Mouse (Mus musculus): ENCODE data around the gene Mettl17. TPM values are rescaled to one million over a fixed set of nuclear protein-coding genes. Genes with fewer than 3 reads are reported as not detected.
"Not testable (repeated sequence)": the region's sequence is repeated elsewhere in the genome, so short reads cannot be mapped to it uniquely, and the experiment has no call there.

The Mettl17 gene
- 30.6 and 36.5 TPM in 2 replicates for polyA plus RNA-seq (2014; fragmentation: Nextera tagmentation; extraction: Ambion mirVana)

GRCm38 (mm10) chr14:51884598-51885331 is at the start of gene Mettl17:
Gene Mettl17 (plus strand): TSS chr14:51884842.
- ATAC-seq (ENCODE audit: low read depth) = peak; percentile 98
- no peaks in the 10 kb centered on the region for H3K9me3 ChIP-seq (ENCODE audit: control insufficient read depth, low read length)
- peak; percentile 99 for DNase-seq (ENCODE audit: low spot score)
- peaks cover 8% of the 10 kb centered on the region; the same call in 1 of the 2 replicates for H3K4me1 ChIP-seq (ENCODE audit: control insufficient read depth, insufficient read depth, low read length)
- peak within 1 kb of the TSS; percentile 74 for H3K27ac ChIP-seq (replicated peaks; ENCODE audit: low read depth, low read length)
- WGBS = under 1% methylated on average over 43 of the region's 43 CpGs
- H3K36me3 ChIP-seq (ENCODE audit: control insufficient read depth, insufficient read depth, low read length) = peaks cover 33% of the 10 kb centered on the region
- H3K27me3 ChIP-seq (replicated peaks; ENCODE audit: control insufficient read depth, insufficient read depth, low read length) = no peaks in the 10 kb centered on the region
- H3K4me3 ChIP-seq (ENCODE audit: low read depth, low read length) = peak within 1 kb of the TSS; percentile 79
- peak within 1 kb of the TSS; percentile 74 for H3K4me2 ChIP-seq (ENCODE audit: low read depth, low read length)
- H3K9ac ChIP-seq (ENCODE audit: low read depth, low read length) = peak within 1 kb of the TSS; percentile 71

GRCm38 (mm10) chr14:51838480-51838879 is 46.2 kb upstream of the Mettl17 start:
- not testable (repeated sequence) for DNase-seq (ENCODE audit: low spot score)

GRCm38 (mm10) chr14:51842250-51842649 is 42.4 kb upstream of the Mettl17 start:
- H3K9ac ChIP-seq (ENCODE audit: low read depth, low read length) = no peak overlapping the region
- ATAC-seq (ENCODE audit: low read depth) (no peak), DNase-seq (ENCODE audit: low spot score) (no peak)
- no peak overlapping the region for H3K4me3 ChIP-seq (ENCODE audit: low read depth, low read length)
- no peaks in the 10 kb centered on the region for H3K27me3 ChIP-seq (replicated peaks; ENCODE audit: control insufficient read depth, insufficient read depth, low read length)
- no peaks in the 10 kb centered on the region for H3K36me3 ChIP-seq (ENCODE audit: control insufficient read depth, insufficient read depth, low read length)
- H3K4me1 ChIP-seq (ENCODE audit: control insufficient read depth, insufficient read depth, low read length) = no peaks in the 10 kb centered on the region
- no peak overlapping the region for H3K27ac ChIP-seq (replicated peaks; ENCODE audit: low read depth, low read length)
- WGBS = 71% methylated on average over 1 of the region's 1 CpGs
- no peak overlapping the region for H3K4me2 ChIP-seq (ENCODE audit: low read depth, low read length)
- no peaks in the 10 kb centered on the region for H3K9me3 ChIP-seq (ENCODE audit: control insufficient read depth, low read length)

More at GRCm38 (mm10) chr14:51838480-51838879, 46.2 kb upstream of the Mettl17 start:
- H3K36me3 ChIP-seq (ENCODE audit: control insufficient read depth, insufficient read depth, low read length); H3K4me1 ChIP-seq (ENCODE audit: control insufficient read depth, insufficient read depth, low read length); H3K9me3 ChIP-seq (ENCODE audit: control insufficient read depth, low read length); H3K27ac ChIP-seq (replicated peaks; ENCODE audit: low read depth, low read length); H3K9ac ChIP-seq (ENCODE audit: low read depth, low read length); H3K27me3 ChIP-seq (replicated peaks; ENCODE audit: control insufficient read depth, insufficient read depth, low read length); H3K4me2 ChIP-seq (ENCODE audit: low read depth, low read length); ATAC-seq (ENCODE audit: low read depth); H3K4me3 ChIP-seq (ENCODE audit: low read depth, low read length): not testable (repeated sequence)
- WGBS = 29% methylated on average over 2 of the region's 2 CpGs

- WGBS = 92% methylated on average over 2 of the region's 2 CpGs
- ATAC-seq (ENCODE audit: low read depth) (no peak), DNase-seq (ENCODE audit: low spot score) (no peak)
- Histone ChIP-seq H3K9ac (ENCODE audit: low read depth, low read length) (no peak overlapping the region), H3K36me3 (ENCODE audit: control insufficient read depth, insufficient read depth, low read length) (no peaks in the 10 kb centered on the region), H3K4me1 (ENCODE audit: control insufficient read depth, insufficient read depth, low read length) (no peaks in the 10 kb centered on the region), H3K27me3 (replicated peaks; ENCODE audit: control insufficient read depth, insufficient read depth, low read length) (no peaks in the 10 kb centered on the region), H3K4me2 (ENCODE audit: low read depth, low read length) (no peak overlapping the region), H3K9me3 (ENCODE audit: control insufficient read depth, low read length) (no peaks in the 10 kb centered on the region), H3K27ac (replicated peaks; ENCODE audit: low read depth, low read length) (no peak overlapping the region), H3K4me3 (ENCODE audit: low read depth, low read length) (no peak overlapping the region)
Observed at GRCm38 (mm10) chr14:51842781-51843180, 41.9 kb upstream of the Mettl17 start.

- Histone ChIP-seq H3K27ac (replicated peaks; ENCODE audit: low read depth, low read length) (no peak overlapping the region), H3K36me3 (ENCODE audit: control insufficient read depth, insufficient read depth, low read length) (no peaks in the 10 kb centered on the region), H3K9ac (ENCODE audit: low read depth, low read length) (no peak overlapping the region), H3K4me1 (ENCODE audit: control insufficient read depth, insufficient read depth, low read length) (no peaks in the 10 kb centered on the region), H3K9me3 (ENCODE audit: control insufficient read depth, low read length) (no peaks in the 10 kb centered on the region), H3K4me3 (ENCODE audit: low read depth, low read length) (no peak overlapping the region), H3K27me3 (replicated peaks; ENCODE audit: control insufficient read depth, insufficient read depth, low read length) (no peaks in the 10 kb centered on the region), H3K4me2 (ENCODE audit: low read depth, low read length) (no peak overlapping the region)
- DNase-seq (ENCODE audit: low spot score) (no peak), ATAC-seq (ENCODE audit: low read depth) (no peak)
Observed at GRCm38 (mm10) chr14:51843882-51844281, 40.8 kb upstream of the Mettl17 start.

GRCm38 (mm10) chr14:51846566-51846965 is 38.1 kb upstream of the Mettl17 start:
- 52% methylated on average over 3 of the region's 3 CpGs for WGBS
- H3K9ac ChIP-seq (ENCODE audit: low read depth, low read length) = no peak overlapping the region

GRCm38 (mm10) chr14:51851006-51851405 is 33.6 kb upstream of the Mettl17 start:
- not testable (repeated sequence) for H3K4me1 ChIP-seq (ENCODE audit: control insufficient read depth, insufficient read depth, low read length); H3K27ac ChIP-seq (replicated peaks; ENCODE audit: low read depth, low read length); ATAC-seq (ENCODE audit: low read depth); H3K9ac ChIP-seq (ENCODE audit: low read depth, low read length); H3K4me2 ChIP-seq (ENCODE audit: low read depth, low read length); H3K36me3 ChIP-seq (ENCODE audit: control insufficient read depth, insufficient read depth, low read length); H3K9me3 ChIP-seq (ENCODE audit: control insufficient read depth, low read length); H3K4me3 ChIP-seq (ENCODE audit: low read depth, low read length); H3K27me3 ChIP-seq (replicated peaks; ENCODE audit: control insufficient read depth, insufficient read depth, low read length)
- DNase-seq (ENCODE audit: low spot score) = peak; percentile 16
- 50% methylated on average over 3 of the region's 3 CpGs for WGBS

More at GRCm38 (mm10) chr14:51846566-51846965, 38.1 kb upstream of the Mettl17 start:
- no peaks in the 10 kb centered on the region for H3K9me3 ChIP-seq (ENCODE audit: control insufficient read depth, low read length)
- no peak overlapping the region for H3K27ac ChIP-seq (replicated peaks; ENCODE audit: low read depth, low read length)
- ATAC-seq (ENCODE audit: low read depth) (no peak), DNase-seq (ENCODE audit: low spot score) (no peak)
- H3K27me3 ChIP-seq (replicated peaks; ENCODE audit: control insufficient read depth, insufficient read depth, low read length) = no peaks in the 10 kb centered on the region
- H3K4me3 ChIP-seq (ENCODE audit: low read depth, low read length) = no peak overlapping the region
- H3K36me3 ChIP-seq (ENCODE audit: control insufficient read depth, insufficient read depth, low read length) = no peaks in the 10 kb centered on the region
- no peaks in the 10 kb centered on the region for H3K4me1 ChIP-seq (ENCODE audit: control insufficient read depth, insufficient read depth, low read length)
- H3K4me2 ChIP-seq (ENCODE audit: low read depth, low read length) = no peak overlapping the region

- Histone ChIP-seq H3K27me3 (replicated peaks; ENCODE audit: control insufficient read depth, insufficient read depth, low read length) (no peaks in the 10 kb centered on the region), H3K9me3 (ENCODE audit: control insufficient read depth, low read length) (no peaks in the 10 kb centered on the region), H3K27ac (replicated peaks; ENCODE audit: low read depth, low read length) (no peak within 1 kb of the TSS), H3K36me3 (ENCODE audit: control insufficient read depth, insufficient read depth, low read length) (no peaks in the 10 kb centered on the region), H3K4me2 (ENCODE audit: low read depth, low read length) (no peak within 1 kb of the TSS), H3K9ac (ENCODE audit: low read depth, low read length) (no peak within 1 kb of the TSS), H3K4me1 (ENCODE audit: control insufficient read depth, insufficient read depth, low read length) (no peaks in the 10 kb centered on the region), H3K4me3 (ENCODE audit: low read depth, low read length) (no peak within 1 kb of the TSS)
- ATAC-seq (ENCODE audit: low read depth) (no peak), DNase-seq (ENCODE audit: low spot score) (no peak)
Observed at GRCm38 (mm10) chr14:51853399-51853798, 31.2 kb upstream of the Mettl17 start, which contains the start of gene Ear6. Gene Ear6 (plus strand): TSS chr14:51853699.

- H3K36me3 ChIP-seq (ENCODE audit: control insufficient read depth, insufficient read depth, low read length); H3K9ac ChIP-seq (ENCODE audit: low read depth, low read length); H3K27ac ChIP-seq (replicated peaks; ENCODE audit: low read depth, low read length); H3K4me2 ChIP-seq (ENCODE audit: low read depth, low read length); ATAC-seq (ENCODE audit: low read depth); H3K4me1 ChIP-seq (ENCODE audit: control insufficient read depth, insufficient read depth, low read length); H3K9me3 ChIP-seq (ENCODE audit: control insufficient read depth, low read length); DNase-seq (ENCODE audit: low spot score); H3K4me3 ChIP-seq (ENCODE audit: low read depth, low read length); H3K27me3 ChIP-seq (replicated peaks; ENCODE audit: control insufficient read depth, insufficient read depth, low read length): not testable (repeated sequence)
- 74% methylated on average over 7 of the region's 7 CpGs for WGBS
Observed at GRCm38 (mm10) chr14:51855280-51855679, 29.4 kb upstream of the Mettl17 start.
